Mouse (Mus musculus) midbrain, embryonic 15.5 days (tissue): ENCODE measurements around the gene Csnk1g2. TPM values are rescaled to one million over a fixed set of nuclear protein-coding genes. Genes with fewer than 3 reads are reported as not detected.

Experiments used
- ATAC-seq: fragments of 200-750 bp; cut with Nextera tagmentation; replicated peaks from 2 replicates; pipeline ENCODE4 v1.8.0; 2017; ENCODE audit warnings: moderate TSS enrichment
- H3K27ac ChIP-seq: fragments of 300-500 bp; sonication (generic); 2 replicates; pipeline ENCODE4 v1.5.1; 2015; ENCODE audit warnings: mild to moderate bottlenecking, inconsistent platforms
- H3K27me3 ChIP-seq: fragments of 300-500 bp; sonication (generic); replicated peaks from 2 replicates; pipeline ENCODE4 v1.6.1; 2015; ENCODE audit warnings: inconsistent platforms
- H3K36me3 ChIP-seq: fragments of 300-500 bp; sonication (generic); replicated peaks from 2 replicates; pipeline ENCODE4 v1.6.1; 2015; ENCODE audit warnings: inconsistent platforms
- H3K4me1 ChIP-seq: fragments of 300-500 bp; sonication (generic); 2 replicates; pipeline ENCODE4 v1.6.1; 2015; ENCODE audit warnings: inconsistent platforms
- H3K4me2 ChIP-seq: fragments of 300-500 bp; sonication (generic); 2 replicates; pipeline ENCODE4 v1.6.1; 2015; ENCODE audit warnings: inconsistent platforms, mild to moderate bottlenecking, moderate library complexity
- H3K4me3 ChIP-seq: fragments of 300-500 bp; sonication (generic); 2 replicates; pipeline ENCODE4 v1.5.1; 2015; ENCODE audit warnings: mild to moderate bottlenecking, inconsistent platforms
- H3K9ac ChIP-seq: fragments of 300-500 bp; sonication (generic); 2 replicates; pipeline ENCODE4 v1.6.1; 2015; ENCODE audit warnings: mild to moderate bottlenecking, inconsistent platforms
- H3K9me3 ChIP-seq: fragments of 300-500 bp; sonication (generic); 2 replicates; pipeline ENCODE4 v1.6.1; 2016; ENCODE audit warnings: inconsistent platforms
- WGBS: fragments of 180-500 bp; shearing (Covaris S2); methylation state at CpG from one replicate; pipeline ENCODE4 v1.1.7; 2015; ENCODE audit warnings: mixed read lengths; 5-methylcytosine and 5-hydroxymethylcytosine counted together
- polyA plus RNA-seq: library from polyadenylated mRNA; unstranded; fragments of >200 nt; fragmentation: Nextera tagmentation; extraction: Ambion mirVana; gene quantifications from 2 replicates; pipeline ENCODE4 v1.2.1, GENCODE M21; 2015

Gene Csnk1g2
- polyA plus RNA-seq, 1 experiment from 2014 or later = 107 TPM

- Histone ChIP-seq H3K36me3 (peaks cover 27% of the 10 kb centered on the region; the same call in 1 of the 2 replicates), H3K4me2 (no peak overlapping the region), H3K4me3 (no peak overlapping the region), H3K9ac (no peak overlapping the region), H3K27ac (no peak overlapping the region), H3K4me1 (peaks cover 41% of the 10 kb centered on the region), H3K9me3 (no peaks in the 10 kb centered on the region), H3K27me3 (no peaks in the 10 kb centered on the region)
- 87% methylated on average over 11 of the region's 11 CpGs for WGBS
- ATAC-seq = no peak
Observed at GRCm38 (mm10) chr10:80671936-80672690, 49.5 kb downstream of the Csnk1g2 start.

- Histone ChIP-seq H3K27ac (no peak overlapping the region), H3K4me1 (peaks cover 56% of the 10 kb centered on the region), H3K9ac (peak overlapping the region; percentile 93; the same call in 1 of the 2 replicates), H3K36me3 (peaks cover 14% of the 10 kb centered on the region; the same call in 1 of the 2 replicates), H3K27me3 (no peaks in the 10 kb centered on the region), H3K4me2 (peak overlapping the region; percentile 82), H3K9me3 (no peaks in the 10 kb centered on the region), H3K4me3 (peak overlapping the region; percentile 94; the same call in 1 of the 2 replicates)
- 94% methylated on average over 3 of the region's 3 CpGs for WGBS
- ATAC-seq = no peak
Observed at GRCm38 (mm10) chr10:80673690-80674089, 51.1 kb downstream of the Csnk1g2 start.

- H3K9ac ChIP-seq = peak overlapping the region; percentile 93
- 68% methylated on average over 5 of the region's 5 CpGs for WGBS
- no peak for ATAC-seq
- no peaks in the 10 kb centered on the region for H3K9me3 ChIP-seq
- H3K4me1 ChIP-seq = peaks cover 56% of the 10 kb centered on the region
- no peak overlapping the region for H3K27ac ChIP-seq
- peak overlapping the region; percentile 94 for H3K4me3 ChIP-seq
- no peaks in the 10 kb centered on the region for H3K27me3 ChIP-seq
- peak overlapping the region; percentile 82 for H3K4me2 ChIP-seq
- peaks cover 13% of the 10 kb centered on the region; the same call in 1 of the 2 replicates for H3K36me3 ChIP-seq
Observed at GRCm38 (mm10) chr10:80674161-80674711, 51.6 kb downstream of the Csnk1g2 start.

GRCm38 (mm10) chr10:80674851-80675404 is 52.3 kb downstream of the Csnk1g2 start:
- Histone ChIP-seq H3K9ac (peak overlapping the region; percentile 93), H3K4me2 (peak overlapping the region; percentile 82), H3K27ac (peak overlapping the region; percentile 96), H3K27me3 (no peaks in the 10 kb centered on the region), H3K4me1 (peaks cover 56% of the 10 kb centered on the region), H3K9me3 (no peaks in the 10 kb centered on the region), H3K36me3 (peaks cover 11% of the 10 kb centered on the region; the same call in 1 of the 2 replicates), H3K4me3 (peak overlapping the region; percentile 94)
- ATAC-seq = no peak
- WGBS = 16% methylated on average over 6 of the region's 6 CpGs

GRCm38 (mm10) chr10:80675405-80676197 is 53.0 kb downstream of the Csnk1g2 start:
- WGBS = under 1% methylated on average over 46 of the region's 54 CpGs
- H3K9ac ChIP-seq = peak overlapping the region; percentile 93
- H3K4me3 ChIP-seq = peak overlapping the region; percentile 94
- H3K36me3 ChIP-seq = peaks cover 5% of the 10 kb centered on the region; the same call in 1 of the 2 replicates
- peaks cover 56% of the 10 kb centered on the region for H3K4me1 ChIP-seq
- no peaks in the 10 kb centered on the region for H3K9me3 ChIP-seq
- H3K27me3 ChIP-seq = no peaks in the 10 kb centered on the region
- ATAC-seq = peak; percentile 35
- peak overlapping the region; percentile 82 for H3K4me2 ChIP-seq
- peak overlapping the region; percentile 96 for H3K27ac ChIP-seq

GRCm38 (mm10) chr10:80676198-80676928 is 53.7 kb downstream of the Csnk1g2 start:
- under 1% methylated on average over 66 of the region's 78 CpGs for WGBS
- ATAC-seq = peak; percentile 92
- Histone ChIP-seq H3K9me3 (no peaks in the 10 kb centered on the region), H3K4me2 (peak overlapping the region; percentile 82), H3K27me3 (no peaks in the 10 kb centered on the region), H3K4me3 (peak overlapping the region; percentile 94), H3K4me1 (peaks cover 56% of the 10 kb centered on the region), H3K9ac (peak overlapping the region; percentile 93), H3K36me3 (0 out of 2 replicates have a peak, but pooled peaks cover 3% of the 10 kb centered on the region), H3K27ac (peak overlapping the region; percentile 96)

GRCm38 (mm10) chr10:80677128-80677875 is 54.7 kb downstream of the Csnk1g2 start:
- Histone ChIP-seq H3K9ac (peak overlapping the region; percentile 72), H3K4me3 (peak overlapping the region; percentile 94), H3K4me1 (peaks cover 52% of the 10 kb centered on the region), H3K27ac (peak overlapping the region; percentile 96), H3K9me3 (no peaks in the 10 kb centered on the region), H3K4me2 (peak overlapping the region; percentile 82), H3K27me3 (no peaks in the 10 kb centered on the region), H3K36me3 (no peaks in the 10 kb centered on the region)
- 35% methylated on average over 9 of the region's 9 CpGs for WGBS
- peak; percentile 5 for ATAC-seq

GRCm38 (mm10) chr10:80677942-80678436 is 55.4 kb downstream of the Csnk1g2 start, which contains the start of gene Mknk2:
Mknk2 (minus strand) TSS chr10:80678112.
- WGBS = 26% methylated on average over 8 of the region's 8 CpGs
- H3K9ac ChIP-seq = peak within 1 kb of the TSS; percentile 72
- no peaks in the 10 kb centered on the region for H3K36me3 ChIP-seq
- no peaks in the 10 kb centered on the region for H3K9me3 ChIP-seq
- peaks cover 45% of the 10 kb centered on the region for H3K4me1 ChIP-seq
- no peaks in the 10 kb centered on the region for H3K27me3 ChIP-seq
- ATAC-seq = no peak
- H3K4me2 ChIP-seq = peak within 1 kb of the TSS; percentile 82
- peak within 1 kb of the TSS; percentile 96 for H3K27ac ChIP-seq
- H3K4me3 ChIP-seq = peak within 1 kb of the TSS; percentile 94

GRCm38 (mm10) chr10:80678601-80679377 is 56.2 kb downstream of the Csnk1g2 start:
- 52% methylated on average over 9 of the region's 10 CpGs for WGBS
- H3K9ac ChIP-seq = no peak overlapping the region

GRCm38 (mm10) chr10:80679556-80680259 is 57.1 kb downstream of the Csnk1g2 start:
- no peak overlapping the region for H3K9ac ChIP-seq
- peaks cover 27% of the 10 kb centered on the region for H3K4me1 ChIP-seq
- H3K4me3 ChIP-seq = no peak overlapping the region
- no peaks in the 10 kb centered on the region for H3K9me3 ChIP-seq
- H3K36me3 ChIP-seq = no peaks in the 10 kb centered on the region
- ATAC-seq = no peak
- WGBS = 59% methylated on average over 9 of the region's 9 CpGs
- no peak overlapping the region for H3K4me2 ChIP-seq
- H3K27me3 ChIP-seq = no peaks in the 10 kb centered on the region
- H3K27ac ChIP-seq = 0 out of 2 replicates have a peak overlapping the region, but pooled peaks have one; percentile 96

More at GRCm38 (mm10) chr10:80678601-80679377, 56.2 kb downstream of the Csnk1g2 start:
- no peak overlapping the region for H3K4me2 ChIP-seq
- no peak for ATAC-seq
- H3K4me3 ChIP-seq = no peak overlapping the region
- H3K27me3 ChIP-seq = no peaks in the 10 kb centered on the region
- peak overlapping the region; percentile 96 for H3K27ac ChIP-seq
- H3K4me1 ChIP-seq = peaks cover 37% of the 10 kb centered on the region
- no peaks in the 10 kb centered on the region for H3K9me3 ChIP-seq
- no peaks in the 10 kb centered on the region for H3K36me3 ChIP-seq
